Mouse (Mus musculus) frontal cortex, adult 2 months (tissue): Measurements from ENCODE around the gene Elane. TPM values are rescaled to one million over a fixed set of nuclear protein-coding genes. Genes with fewer than 3 reads are reported as not detected.
A peak's percentile ranks its signal among the peaks of the same experiment; 100 is the strongest.

Experiments used
- DNase-seq, 2 experiments: peaks; one replicate each; pipeline ENCODE4 v3.0.0; 2022; ENCODE audit warnings: low spot score in 1 of 2; ENCODE audit errors: extremely low spot score in 1 of 2
- polyA plus RNA-seq: library from polyadenylated mRNA; depleted of rRNA; stranded (reverse); fragments of >200 nt; gene quantifications from 2 replicates; pipeline ENCODE4 v1.2.3, GENCODE M21; 2012; rRNA removed

The Elane gene
- polyA plus RNA-seq, 1 experiment, result not detected

- DNase-seq, result no peak
Observed at GRCm38 (mm10) chr10:79928030-79928694, 42.1 kb downstream of the Elane start.

GRCm38 (mm10) chr10:79928907-79929701 is 43.1 kb downstream of the Elane start:
- no peak for DNase-seq

GRCm38 (mm10) chr10:79929967-79930825 is 44.1 kb downstream of the Elane start:
- DNase-seq, result no peak

- no peak for DNase-seq
Observed at GRCm38 (mm10) chr10:79930826-79931186, 44.8 kb downstream of the Elane start.

- no peak for DNase-seq
Observed at GRCm38 (mm10) chr10:79931797-79932196, 45.8 kb downstream of the Elane start.

GRCm38 (mm10) chr10:79932736-79933135 is 46.7 kb downstream of the Elane start:
- DNase-seq, result no peak

- no peak for DNase-seq
Observed at GRCm38 (mm10) chr10:79933145-79933679, 47.2 kb downstream of the Elane start.

GRCm38 (mm10) chr10:79933861-79934260 is 47.8 kb downstream of the Elane start:
- no peak for DNase-seq

GRCm38 (mm10) chr10:79934272-79934721 is 48.2 kb downstream of the Elane start:
- DNase-seq, result peak in 1 of 2 experiments; percentile 68

- no peak for DNase-seq
Observed at GRCm38 (mm10) chr10:79934794-79935569, 48.9 kb downstream of the Elane start.

- DNase-seq, result no peak
Observed at GRCm38 (mm10) chr10:79936284-79936910, 50.4 kb downstream of the Elane start.

- no peak for DNase-seq
Observed at GRCm38 (mm10) chr10:79936911-79937441, 50.9 kb downstream of the Elane start.

Other genes starting within 250 kb of the Elane start
- gene Shc2, start 248.3 kb upstream of the Elane start, polyA plus RNA-seq, result 54.1 and 63.1 TPM in 2 replicates
- gene Odf3l2, start 240.5 kb upstream of the Elane start, polyA plus RNA-seq, result 0.22 and 0.25 TPM in 2 replicates
- not detected in 2 replicates for gene Madcam1, start 221.7 kb upstream of the Elane start, polyA plus RNA-seq
- 89.4 and 92.3 TPM in 2 replicates for gene Tpgs1, start 216.9 kb upstream of the Elane start, polyA plus RNA-seq
- gene Cdc34, start 204.1 kb upstream of the Elane start, polyA plus RNA-seq, result 96.3 and 111 TPM in 2 replicates
- 1.8 and 2.1 TPM in 2 replicates for gene Gzmm, start 197.2 kb upstream of the Elane start, polyA plus RNA-seq
- gene Bsg, start 181.8 kb upstream of the Elane start, polyA plus RNA-seq, result 1,126 and 1,227 TPM in 2 replicates
- 119 and 124 TPM in 2 replicates for gene Hcn2, start 169.6 kb upstream of the Elane start, polyA plus RNA-seq
- 60.7 and 62.2 TPM in 2 replicates for gene Polrmt, start 139.7 kb upstream of the Elane start, polyA plus RNA-seq
- 6.2 and 6.9 TPM in 2 replicates for gene Fgf22, start 131.2 kb upstream of the Elane start, polyA plus RNA-seq
- 140 and 166 TPM in 2 replicates for gene Rnf126, start 119.3 kb upstream of the Elane start, polyA plus RNA-seq
- 5.6 and 7.0 TPM in 2 replicates for gene Fstl3, start 109.0 kb upstream of the Elane start, polyA plus RNA-seq
- gene Prss57, start 95.3 kb upstream of the Elane start, polyA plus RNA-seq, result 1.00 and 1.1 TPM in 2 replicates
- 325 and 370 TPM in 2 replicates for gene Palm, start 92.7 kb upstream of the Elane start, polyA plus RNA-seq
- gene Misp, start 65.3 kb upstream of the Elane start, polyA plus RNA-seq, result 0.40 and 0.71 TPM in 2 replicates
- 59.5 and 71.5 TPM in 2 replicates for gene Ptbp1, start 31.8 kb upstream of the Elane start, polyA plus RNA-seq
- 5.8 and 6.7 TPM in 2 replicates for gene Prtn3, start 11.8 kb upstream of the Elane start, polyA plus RNA-seq
- 124 and 134 TPM in 2 replicates for gene Plppr3, start 11.6 kb upstream of the Elane start, polyA plus RNA-seq
- gene Cfd, start 4.6 kb downstream of the Elane start, polyA plus RNA-seq, result 1.1 and 3.5 TPM in 2 replicates
- gene Med16, start 22.7 kb downstream of the Elane start, polyA plus RNA-seq, result 75.9 and 80.7 TPM in 2 replicates
- gene Gm26602, start 24.6 kb downstream of the Elane start, polyA plus RNA-seq, result not detected in 2 replicates
- 10.7 and 11.8 TPM in 2 replicates for gene Kiss1r, start 30.7 kb downstream of the Elane start, polyA plus RNA-seq
- gene R3hdm4, start 35.0 kb downstream of the Elane start, polyA plus RNA-seq, result 380 and 385 TPM in 2 replicates
- gene Arid3a, start 40.8 kb downstream of the Elane start, polyA plus RNA-seq, result 3.6 and 4.1 TPM in 2 replicates
- gene Wdr18, start 73.9 kb downstream of the Elane start, polyA plus RNA-seq, result 63.2 and 65.9 TPM in 2 replicates
- gene Grin3b, start 84.5 kb downstream of the Elane start, polyA plus RNA-seq, result 0.17 and 0.38 TPM in 2 replicates
- 181 and 193 TPM in 2 replicates for gene Tmem259, start 98.1 kb downstream of the Elane start, polyA plus RNA-seq
- 9.8 and 10.4 TPM in 2 replicates for gene Cnn2, start 102.3 kb downstream of the Elane start, polyA plus RNA-seq
- 12.4 and 13.0 TPM in 2 replicates for gene Abca7, start 110.2 kb downstream of the Elane start, polyA plus RNA-seq
- 5.3 and 7.1 TPM in 2 replicates for gene Arhgap45, start 130.4 kb downstream of the Elane start, polyA plus RNA-seq
- gene Polr2e, start 153.5 kb downstream of the Elane start, polyA plus RNA-seq, result 200 and 205 TPM in 2 replicates
- 867 and 914 TPM in 2 replicates for gene Gpx4, start 160.9 kb downstream of the Elane start, polyA plus RNA-seq
- 26.6 TPM in 2 replicates for gene Sbno2, start 219.3 kb downstream of the Elane start, polyA plus RNA-seq
- gene Stk11, start 229.6 kb downstream of the Elane start, polyA plus RNA-seq, result 93.8 and 96.3 TPM in 2 replicates